Mouse (Mus musculus): ENCODE measurements around the gene Dupd1.

Gene Dupd1

GRCm38 (mm10) chr14:21720430-21721205 lies 6.2 kb upstream of the Dupd1 start:
- no peak for DNase-seq

- no peak for DNase-seq
Observed at GRCm38 (mm10) chr14:21719646-21720383, 5.4 kb upstream of the Dupd1 start.

- DNase-seq = no peak
Observed at GRCm38 (mm10) chr14:21711231-21711630, 3.1 kb downstream of the Dupd1 start.

GRCm38 (mm10) chr14:21709545-21709944 lies 4.8 kb downstream of the Dupd1 start:
- DNase-seq = no peak

DNA sequence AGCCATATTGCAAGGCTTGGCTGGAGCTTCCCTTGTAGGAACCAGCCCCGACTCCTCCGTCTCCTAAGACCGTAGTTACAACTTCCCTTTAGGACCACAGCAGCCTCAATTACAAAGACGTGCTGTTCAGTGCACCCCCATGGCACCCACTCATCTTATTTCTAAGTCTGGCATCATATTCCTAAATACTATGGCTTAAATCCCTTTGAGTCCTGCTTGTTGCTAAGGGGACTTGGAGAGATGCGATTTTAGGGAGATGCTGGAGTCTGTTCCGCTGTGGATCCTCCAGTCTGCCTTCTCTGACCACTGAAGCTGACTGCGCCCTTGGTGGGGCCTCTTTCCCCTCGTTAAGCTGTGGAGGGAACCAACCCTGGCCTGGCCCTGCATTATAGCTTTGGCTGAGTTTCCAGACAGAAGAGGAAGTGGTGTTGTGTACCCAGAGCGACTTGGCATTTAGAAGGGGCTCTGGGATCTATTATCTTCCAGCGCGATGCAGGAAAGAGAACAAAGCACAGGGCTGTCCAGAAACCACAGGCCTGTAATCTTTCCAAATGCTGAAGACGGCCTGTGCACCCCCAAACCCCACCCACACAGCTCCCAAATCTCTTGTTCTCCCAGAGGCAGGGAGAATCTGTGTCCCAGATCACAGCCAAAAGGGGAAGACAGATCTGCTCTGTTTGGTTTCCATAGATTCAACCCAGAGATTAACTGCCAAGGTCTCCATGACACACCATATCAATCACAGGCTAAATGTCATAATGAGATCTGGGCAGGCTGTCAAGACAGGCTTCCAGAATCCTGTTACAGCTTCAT lies 7.4 kb downstream of the Dupd1 start:
- DNase-seq = no peak

- no peak for DNase-seq
Observed at GRCm38 (mm10) chr14:21705462-21705861, 8.9 kb downstream of the Dupd1 start.

GRCm38 (mm10) chr14:21703255-21703654 lies 11.1 kb downstream of the Dupd1 start:
- no peak for DNase-seq

- DNase-seq = no peak
Observed at GRCm38 (mm10) chr14:21702691-21703090, 11.7 kb downstream of the Dupd1 start.

GRCm38 (mm10) chr14:21696186-21696830 lies 18.1 kb downstream of the Dupd1 start:
- DNase-seq = peak; percentile 64 to 76

GRCm38 (mm10) chr14:21695020-21695419 lies 19.4 kb downstream of the Dupd1 start:
- DNase-seq = no peak

DNA sequence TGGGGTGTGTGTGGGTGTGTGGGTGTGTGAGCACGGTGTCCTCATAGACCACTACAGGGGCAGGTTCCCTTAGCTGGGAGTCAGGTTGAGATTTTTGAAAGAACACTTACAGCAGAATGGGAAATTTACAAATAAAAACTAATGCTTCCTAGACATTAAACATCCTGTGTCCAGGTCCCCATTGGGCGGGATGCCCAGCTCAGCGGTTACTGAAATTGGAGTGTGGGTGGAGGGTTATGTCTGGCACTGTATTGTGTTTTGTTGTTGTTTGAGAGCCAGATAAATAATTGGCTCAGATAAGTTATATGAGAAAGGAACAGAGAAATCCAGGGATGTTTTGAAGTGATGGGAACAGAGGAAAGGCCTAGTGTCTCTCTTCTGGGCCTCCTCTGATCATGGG lies 23.3 kb downstream of the Dupd1 start:
- no peak for DNase-seq

GRCm38 (mm10) chr14:21686376-21687279 lies 27.7 kb downstream of the Dupd1 start:
- DNase-seq = no peak

GRCm38 (mm10) chr14:21685411-21686146 lies 28.8 kb downstream of the Dupd1 start:
- no peak for DNase-seq

- DNase-seq = no peak
Observed at GRCm38 (mm10) chr14:21683834-21684233, 30.5 kb downstream of the Dupd1 start.

GRCm38 (mm10) chr14:21682681-21683129 lies 31.7 kb downstream of the Dupd1 start:
- peak; percentile 59 to 85 for DNase-seq

- no peak for DNase-seq
Observed at GRCm38 (mm10) chr14:21679631-21680201, 34.7 kb downstream of the Dupd1 start.

GRCm38 (mm10) chr14:21678509-21679285 lies 35.7 kb downstream of the Dupd1 start:
- DNase-seq = peak; percentile 29 to 60

DNA sequence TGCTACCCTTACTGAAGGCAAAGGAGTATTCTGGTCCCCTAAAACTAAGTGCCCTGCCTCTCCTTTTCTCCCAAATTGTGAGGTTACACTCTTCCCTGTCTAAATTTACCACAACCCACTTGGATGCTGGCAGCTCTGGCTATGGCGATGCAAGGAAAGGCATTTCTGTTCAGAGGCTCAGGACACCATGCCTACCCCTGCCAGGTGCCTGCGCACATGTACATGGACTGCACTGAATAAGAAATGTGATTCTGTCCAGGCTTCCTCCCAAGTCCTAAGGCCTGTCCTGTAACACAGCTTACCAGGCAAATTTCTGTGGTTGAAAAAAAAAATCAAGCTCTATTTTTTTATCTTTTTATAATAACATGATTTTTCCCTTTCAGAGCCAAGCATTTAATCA lies 38.2 kb downstream of the Dupd1 start:
- no peak for DNase-seq

DNA sequence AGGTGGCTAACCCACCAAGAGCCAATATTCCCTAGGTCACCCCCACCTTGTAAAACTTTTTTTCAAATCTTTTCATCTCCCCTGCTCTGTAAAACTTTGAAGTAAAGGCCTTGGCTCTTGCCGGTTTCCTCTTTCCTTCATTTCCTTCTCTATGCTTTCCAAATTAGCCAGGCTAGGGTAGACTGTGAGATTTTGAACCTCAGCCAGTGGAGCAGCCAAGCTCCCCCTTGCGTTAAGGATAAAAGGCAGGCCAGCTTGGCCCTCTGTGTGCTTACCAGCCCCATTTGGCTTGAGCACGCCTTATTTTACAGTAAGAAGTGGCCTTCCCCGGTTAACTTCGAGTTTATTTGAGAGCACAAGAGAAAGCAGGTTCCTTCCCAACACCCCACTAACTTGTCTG lies 39.9 kb downstream of the Dupd1 start:
- DNase-seq = no peak

DNA sequence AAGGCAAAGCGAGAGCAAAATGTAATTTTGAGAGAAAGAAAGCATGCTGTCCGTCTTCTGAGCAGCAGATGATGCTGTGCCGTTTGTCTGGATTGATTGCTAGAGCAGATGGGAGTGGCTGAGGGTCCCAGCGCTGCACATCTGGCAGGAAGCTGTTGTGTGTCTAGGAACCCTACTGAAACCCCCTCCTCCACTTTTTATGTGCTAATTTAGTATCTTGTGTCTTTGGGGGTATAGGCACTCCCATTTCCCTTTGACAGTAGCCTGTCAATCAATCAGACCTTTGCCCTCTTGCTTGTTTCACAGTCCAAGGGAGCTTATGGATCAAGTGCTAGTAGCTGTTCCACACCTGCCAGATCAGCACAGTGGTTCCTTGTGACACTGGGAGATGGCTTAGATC lies 41.3 kb downstream of the Dupd1 start:
- DNase-seq = no peak

All from kidney, adult 8-10 months (tissue).